Mouse (Mus musculus): Measurements from ENCODE around the gene Gpat3.

The Gpat3 gene

GRCm38 (mm10) chr5:100845485-100845847 lies at the start of gene Gpat3:
Gene Gpat3, plus strand, starts transcription at chr5:100845713.
- peak; percentile 55 for DNase-seq (ENCODE audit: low spot score)

DNA sequence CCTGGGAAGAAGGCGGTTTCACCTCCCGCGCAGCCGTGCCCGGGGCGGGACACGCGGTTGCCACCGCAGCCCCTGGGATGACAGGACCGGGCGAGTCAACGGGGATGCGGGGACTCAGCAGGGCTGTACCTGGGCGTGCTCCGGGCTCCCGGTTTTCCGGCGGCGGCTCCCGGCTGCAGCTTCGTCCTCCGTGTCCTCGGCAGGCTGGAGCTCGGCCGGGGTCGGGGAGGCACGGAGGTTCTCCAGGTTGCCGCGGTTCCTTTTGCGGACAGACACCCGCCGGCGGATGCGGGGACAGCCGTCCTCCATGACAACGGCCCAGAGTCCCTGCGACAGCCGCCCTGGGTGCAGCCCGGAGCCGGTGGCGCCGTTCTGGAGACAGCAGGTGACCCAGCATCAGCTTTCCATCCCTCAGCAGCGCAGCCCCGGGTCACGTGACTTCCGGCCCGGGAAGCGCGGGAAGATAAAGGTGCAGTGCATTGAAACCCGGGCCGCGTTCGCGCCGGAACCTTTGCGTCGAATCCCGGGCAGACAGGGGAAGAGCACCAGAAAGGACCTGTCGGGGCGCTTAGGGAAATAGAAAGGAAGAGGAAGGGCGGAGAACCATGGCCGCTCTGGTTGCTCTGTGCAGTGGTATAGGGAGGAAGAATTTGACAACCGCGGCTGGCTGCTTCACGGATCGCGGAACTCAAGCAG lies 47.2 kb upstream of the Gpat3 start, which contains the start of the genes Helq and Mrps18c:
Gene Helq, minus strand, starts transcription at position 434 of the 696 bp plus-strand sequence.
Gene Mrps18c, plus strand, starts transcription at position 463 of the 696 bp plus-strand sequence.
- DNase-seq (ENCODE audit: low spot score): peak; percentile 96

DNA sequence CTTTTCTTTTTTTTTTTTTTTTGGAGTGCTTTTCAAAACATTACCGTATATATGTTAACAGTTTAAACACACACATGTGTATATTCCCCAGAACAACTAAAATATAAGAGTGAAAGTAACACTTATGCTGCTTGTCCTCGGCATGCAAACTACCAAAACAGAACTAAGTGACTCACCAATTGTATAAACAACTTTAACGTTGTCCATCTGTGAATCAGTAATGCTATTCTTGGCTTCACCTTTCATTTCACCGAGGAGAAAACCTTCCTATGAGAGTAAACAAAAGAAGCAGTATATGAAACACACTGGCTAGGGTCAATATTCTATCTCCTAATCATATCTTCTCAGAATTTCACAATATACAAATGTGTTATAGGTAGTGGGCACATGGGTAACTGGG lies 27.2 kb upstream of the Gpat3 start:
- DNase-seq (ENCODE audit: low spot score): no peak

DNA sequence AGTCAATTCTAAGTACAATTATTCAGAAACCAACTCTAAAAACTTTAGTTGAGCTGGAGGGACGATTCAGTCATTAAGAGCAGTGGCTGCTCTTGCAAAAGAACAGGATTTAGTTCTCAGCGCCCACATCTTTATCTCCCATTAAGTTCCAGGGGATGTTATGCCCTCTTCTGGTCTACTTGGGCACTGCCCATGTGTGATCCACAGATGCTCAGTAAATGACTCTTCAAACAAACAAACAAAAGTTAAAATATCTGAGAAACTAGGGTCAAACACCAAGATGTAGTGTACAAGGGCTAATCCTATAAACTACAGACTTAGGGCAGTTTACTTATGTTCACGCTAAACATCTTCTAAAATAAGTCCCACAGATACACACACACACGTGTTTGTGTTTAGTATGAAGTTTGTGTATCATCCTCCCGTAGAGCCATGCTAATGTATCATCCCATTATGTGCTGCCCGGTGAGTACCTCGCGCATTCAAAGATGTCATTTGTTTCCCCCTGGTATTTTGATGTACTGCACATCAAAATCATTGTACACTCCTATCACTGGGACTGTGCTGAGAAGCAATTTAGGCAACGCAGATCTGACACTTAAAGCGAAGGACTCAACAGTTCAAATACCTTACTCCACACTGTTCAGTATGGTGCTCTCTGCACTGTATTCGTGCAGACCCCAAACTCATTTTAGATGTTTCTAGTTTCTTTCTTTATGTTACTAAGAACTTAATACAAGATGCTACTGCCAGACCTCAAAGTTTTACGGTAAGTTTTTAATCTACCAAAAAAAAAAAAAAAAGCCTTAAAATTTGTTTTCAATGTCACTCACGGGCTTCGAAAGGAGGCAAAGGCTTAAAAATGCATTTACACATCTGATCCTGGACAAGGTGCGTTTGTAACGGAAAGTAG lies 25.7 kb upstream of the Gpat3 start:
- peak; percentile 49 for DNase-seq (ENCODE audit: low spot score)

- DNase-seq (ENCODE audit: low spot score): peak; percentile 94
Observed at GRCm38 (mm10) chr5:100820483-100821184, 24.9 kb upstream of the Gpat3 start, which contains the start of gene Abraxas1. Gene Abraxas1, minus strand, starts transcription at chr5:100820965.

GRCm38 (mm10) chr5:100821375-100821774 lies 24.1 kb upstream of the Gpat3 start:
- no peak for DNase-seq (ENCODE audit: low spot score)

DNA sequence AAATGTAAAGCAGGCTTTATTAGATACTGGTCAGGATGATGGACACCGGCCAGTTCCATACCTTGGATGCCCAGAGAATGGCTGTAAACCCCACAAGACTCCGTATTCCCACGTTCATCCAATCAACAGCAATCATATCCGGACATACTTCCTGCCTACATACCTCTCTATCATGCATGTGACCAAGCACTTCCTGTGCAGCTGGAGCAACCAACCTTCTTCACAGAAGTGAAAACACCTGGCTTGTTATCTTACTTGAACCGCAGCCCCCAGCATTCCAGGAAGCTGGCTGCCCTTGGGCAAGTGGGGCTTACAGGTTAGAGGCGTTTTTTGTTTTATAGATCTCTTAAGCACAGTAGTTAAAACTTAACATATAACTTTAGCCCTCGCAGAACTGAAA lies 22.7 kb upstream of the Gpat3 start:
- DNase-seq (ENCODE audit: low spot score): no peak

GRCm38 (mm10) chr5:100825975-100826374 lies 19.5 kb upstream of the Gpat3 start:
- DNase-seq (ENCODE audit: low spot score): peak; percentile 57

GRCm38 (mm10) chr5:100826531-100826930 lies 19.0 kb upstream of the Gpat3 start:
- DNase-seq (ENCODE audit: low spot score): no peak

DNA sequence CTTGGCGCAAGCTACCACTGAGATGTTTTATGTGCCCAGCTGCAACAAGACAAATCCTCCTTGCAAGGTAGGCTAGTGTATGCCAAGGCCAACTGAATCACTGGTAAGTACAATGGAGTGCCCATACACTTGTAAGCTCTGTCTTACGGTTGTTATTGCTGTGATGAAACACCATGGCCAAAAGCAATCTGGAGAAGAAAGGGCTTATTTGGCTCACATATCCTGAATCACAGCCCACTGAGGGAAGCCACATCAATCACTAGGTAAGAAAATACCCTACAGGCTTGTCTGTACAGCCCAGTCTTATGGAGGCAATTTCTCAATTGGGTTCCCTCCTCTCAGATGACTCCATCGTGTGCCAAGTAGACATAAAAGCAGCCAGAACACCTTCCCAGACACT lies 16.8 kb upstream of the Gpat3 start:
- no peak for DNase-seq (ENCODE audit: low spot score)

GRCm38 (mm10) chr5:100832680-100833079 lies 12.8 kb upstream of the Gpat3 start:
- DNase-seq (ENCODE audit: low spot score): no peak

GRCm38 (mm10) chr5:100833841-100834240 lies 11.7 kb upstream of the Gpat3 start:
- no peak for DNase-seq (ENCODE audit: low spot score)

DNA sequence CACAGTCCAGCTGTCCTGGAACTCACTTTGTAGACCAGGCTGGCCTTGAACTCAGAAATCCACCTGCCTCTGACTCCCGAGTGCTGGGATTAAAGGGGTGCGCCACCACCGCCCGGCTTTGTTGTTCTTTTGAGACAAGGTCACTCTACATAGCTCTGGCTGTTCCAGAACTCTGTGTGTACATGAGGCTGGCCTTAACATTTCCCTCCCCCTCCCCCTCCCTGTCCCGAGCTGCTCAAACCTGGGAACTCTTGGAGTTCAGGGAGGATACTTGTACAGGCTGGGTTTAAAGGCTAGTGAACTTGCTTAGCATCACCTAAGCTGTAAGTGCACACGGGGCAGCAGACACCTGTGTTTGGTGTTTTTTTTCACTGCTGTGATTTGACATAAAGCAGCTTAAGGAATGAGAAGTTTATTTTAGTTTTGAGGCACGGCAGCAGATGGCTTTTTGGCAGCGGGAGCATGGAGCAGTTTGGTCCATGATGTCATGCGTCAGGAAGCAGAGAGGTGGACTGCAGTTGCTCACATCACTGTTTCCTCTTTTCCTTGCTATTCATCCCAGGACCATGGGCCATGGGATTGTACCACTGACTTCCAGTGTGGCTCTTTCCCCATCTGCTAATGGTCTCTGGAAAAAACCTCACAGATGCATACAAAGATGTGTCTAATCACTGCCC lies 9.5 kb upstream of the Gpat3 start:
- DNase-seq (ENCODE audit: low spot score): no peak

- no peak for DNase-seq (ENCODE audit: low spot score)
Observed at GRCm38 (mm10) chr5:100837907-100838306, 7.6 kb upstream of the Gpat3 start.

DNA sequence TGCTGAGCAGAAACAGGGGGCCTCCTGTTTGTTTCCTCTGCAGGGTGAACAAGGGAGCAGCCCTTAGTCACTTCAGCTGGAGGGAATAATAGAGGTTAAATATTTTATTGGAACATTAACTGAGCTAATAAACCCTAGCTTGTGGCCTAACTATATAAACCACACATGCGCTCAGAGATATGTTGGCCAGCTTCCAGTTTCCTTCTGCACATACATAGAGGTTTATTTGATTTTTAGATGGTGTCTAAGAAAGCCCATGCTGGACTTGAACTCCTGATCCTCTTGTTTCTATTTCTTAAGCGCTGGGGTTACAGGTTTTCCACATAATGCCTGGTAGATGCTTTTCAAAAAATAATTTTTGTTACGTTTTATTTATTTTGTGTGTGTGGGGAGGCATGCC lies 1.0 kb upstream of the Gpat3 start:
- DNase-seq (ENCODE audit: low spot score): no peak

DNA sequence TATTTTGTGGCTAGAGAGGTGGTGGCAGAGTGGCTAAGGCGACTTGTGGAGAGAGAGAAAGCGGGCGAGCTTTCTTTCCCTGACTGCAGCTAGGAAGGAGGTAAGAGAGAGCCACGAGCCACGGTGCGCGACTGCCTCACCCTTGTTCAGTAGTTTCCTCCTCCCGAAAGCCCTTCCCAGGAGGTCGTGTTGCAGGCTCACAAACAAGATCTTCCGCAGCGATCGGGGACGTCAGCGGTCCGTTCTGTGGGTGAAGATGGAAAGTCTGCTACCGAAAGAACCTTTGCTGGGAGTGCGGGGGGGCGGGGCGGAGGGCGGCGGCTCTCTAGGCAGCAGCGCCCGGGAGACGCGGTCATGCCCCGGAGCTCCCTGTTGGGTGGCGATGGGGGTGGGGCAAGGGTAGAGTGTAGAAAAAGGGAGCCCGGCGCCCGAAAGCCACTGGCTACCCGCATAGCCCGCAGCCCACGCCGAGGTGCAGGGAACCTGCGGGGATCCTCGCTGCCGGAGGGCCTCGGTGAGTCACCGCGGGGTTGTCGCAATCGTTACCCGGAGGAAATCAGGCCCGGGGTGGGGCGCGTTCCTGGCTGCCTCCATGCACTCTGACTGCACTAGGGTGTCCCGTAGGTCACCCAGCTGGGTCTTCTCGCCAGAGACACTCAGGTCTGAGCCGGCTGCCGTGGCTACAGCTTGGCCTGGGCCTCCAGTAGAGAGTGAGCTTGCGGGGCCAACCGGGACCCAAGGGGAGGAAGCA lies 510 bp downstream of the Gpat3 start:
- peak; percentile 67 for DNase-seq (ENCODE audit: low spot score)

GRCm38 (mm10) chr5:100846599-100846920 lies 1.0 kb downstream of the Gpat3 start:
- DNase-seq (ENCODE audit: low spot score): peak; percentile 8

DNA sequence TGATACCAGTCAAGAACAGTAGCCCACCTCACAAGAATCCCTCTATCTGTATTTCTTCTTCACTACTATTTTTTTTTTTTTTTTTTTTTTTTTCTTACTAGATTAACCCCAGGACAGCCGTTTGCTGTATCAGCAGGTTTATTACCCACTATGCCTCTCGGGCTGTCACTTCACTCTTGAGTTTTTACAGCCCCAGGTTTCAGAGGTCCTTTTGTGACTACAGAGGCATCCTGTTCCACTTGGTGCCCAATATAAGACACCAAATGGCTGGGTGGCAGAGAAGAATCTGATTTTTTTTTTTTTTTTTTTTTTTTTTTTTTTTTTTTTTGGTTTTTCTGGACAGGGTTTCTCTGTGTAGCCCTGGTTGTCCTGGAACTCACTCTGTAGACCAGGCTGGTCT lies 1.6 kb downstream of the Gpat3 start:
- no peak for DNase-seq (ENCODE audit: low spot score)

- DNase-seq (ENCODE audit: low spot score): no peak
Observed at GRCm38 (mm10) chr5:100853963-100854362, 8.4 kb downstream of the Gpat3 start.

- DNase-seq (ENCODE audit: low spot score): no peak
Observed at GRCm38 (mm10) chr5:100856552-100856951, 11.0 kb downstream of the Gpat3 start.

DNA sequence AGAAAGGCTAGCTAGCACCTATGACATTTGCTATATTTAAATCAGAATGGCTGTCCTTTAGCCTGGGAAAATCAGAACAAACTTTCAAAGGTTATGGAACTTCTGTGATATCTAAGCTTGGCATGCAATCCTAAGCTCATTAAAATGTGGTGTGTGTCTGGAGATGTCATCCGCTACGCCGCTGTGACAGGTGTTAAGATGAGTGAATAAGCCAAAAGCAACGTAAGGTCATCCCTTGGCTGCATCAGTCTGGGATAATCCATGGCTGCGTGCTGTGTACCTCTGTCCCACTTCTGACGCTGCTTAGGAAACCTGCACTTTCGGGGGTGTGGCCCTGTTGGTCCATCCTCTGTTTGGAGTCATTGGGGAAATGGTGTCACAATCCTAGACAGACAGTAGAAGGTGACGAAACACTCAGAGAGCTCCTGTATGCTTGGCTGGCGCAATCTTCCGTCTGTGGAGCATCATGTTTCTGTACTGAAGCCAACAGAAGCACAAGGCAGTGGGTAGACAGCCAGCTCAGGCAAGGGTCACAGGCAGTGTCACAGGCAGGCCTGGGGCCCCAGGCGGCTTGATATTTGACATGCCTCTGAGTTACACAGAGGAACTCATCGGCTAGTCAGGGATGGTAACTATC lies 15.0 kb downstream of the Gpat3 start:
- DNase-seq (ENCODE audit: low spot score): no peak

All from embryo, embryonic 10 days (tissue).